Mouse (Mus musculus) c-Kit-negative CD71-positive TER-119-positive erythroid progenitor cells, embryonic 14.5 days (primary cell): ENCODE data around the gene Mmp2.
"Not testable (repeated sequence)": the region's sequence is repeated elsewhere in the genome, so short reads cannot be mapped to it uniquely, and the experiment has no call there.

Experiments
- DNase-seq: peaks from one replicate; pipeline ENCODE4 v3.0.0-alpha.2; 2013; ENCODE audit warnings: low read depth, low spot score

Gene Mmp2

GRCm38 (mm10) chr8:92827243-92828034 lies at the start of gene Mmp2:
Mmp2 (plus strand) TSS chr8:92827291.
- no peak for DNase-seq

- DNase-seq = no peak
Measured at GRCm38 (mm10) chr8:92780976-92781375, 46.1 kb upstream of the Mmp2 start.

- DNase-seq = no peak
Measured at GRCm38 (mm10) chr8:92783906-92784610, 43.0 kb upstream of the Mmp2 start.

GRCm38 (mm10) chr8:92790835-92791234 lies 36.3 kb upstream of the Mmp2 start:
- no peak for DNase-seq

GRCm38 (mm10) chr8:92791999-92792398 lies 35.1 kb upstream of the Mmp2 start:
- not testable (repeated sequence) for DNase-seq

GRCm38 (mm10) chr8:92793852-92794580 lies 33.1 kb upstream of the Mmp2 start:
- DNase-seq = no peak

GRCm38 (mm10) chr8:92797527-92797931 lies 29.6 kb upstream of the Mmp2 start:
- DNase-seq = no peak

- no peak for DNase-seq
Measured at GRCm38 (mm10) chr8:92799406-92799805, 27.7 kb upstream of the Mmp2 start.

GRCm38 (mm10) chr8:92801231-92801630 lies 25.9 kb upstream of the Mmp2 start:
- no peak for DNase-seq

GRCm38 (mm10) chr8:92802591-92802990 lies 24.5 kb upstream of the Mmp2 start:
- DNase-seq = no peak

- DNase-seq = no peak
Measured at GRCm38 (mm10) chr8:92812773-92813172, 14.3 kb upstream of the Mmp2 start.

GRCm38 (mm10) chr8:92815661-92816060 lies 11.4 kb upstream of the Mmp2 start:
- no peak for DNase-seq

- DNase-seq = no peak
Measured at GRCm38 (mm10) chr8:92817928-92818818, 8.9 kb upstream of the Mmp2 start.

GRCm38 (mm10) chr8:92821151-92821550 lies 5.9 kb upstream of the Mmp2 start:
- DNase-seq = no peak

- DNase-seq = no peak
Measured at GRCm38 (mm10) chr8:92822386-92822785, 4.7 kb upstream of the Mmp2 start.

GRCm38 (mm10) chr8:92825991-92826390 lies 1.1 kb upstream of the Mmp2 start:
- no peak for DNase-seq

GRCm38 (mm10) chr8:92828251-92828743 lies 1.2 kb downstream of the Mmp2 start:
- no peak for DNase-seq

- no peak for DNase-seq
Measured at GRCm38 (mm10) chr8:92834065-92834731, 7.1 kb downstream of the Mmp2 start.

GRCm38 (mm10) chr8:92834786-92835500 lies 7.9 kb downstream of the Mmp2 start:
- no peak for DNase-seq

- no peak for DNase-seq
Measured at GRCm38 (mm10) chr8:92835901-92836300, 8.8 kb downstream of the Mmp2 start.
